Mouse (Mus musculus) testis, adult 2 months (tissue): Measurements from ENCODE around the gene 6430571L13Rik. TPM values are rescaled to one million over a fixed set of nuclear protein-coding genes. Genes with fewer than 3 reads are reported as not detected.

Experiments
- H3K27ac ChIP-seq: fragments of 200-500 bp; 2 replicates; pipeline ENCODE4 v1.5.1; 2012; ENCODE audit warnings: low read depth, low read length; ENCODE audit not compliant: control insufficient read depth, insufficient read depth
- H3K27me3 ChIP-seq: fragments of 200-500 bp; 2 replicates; pipeline ENCODE4 v1.6.1; 2012; ENCODE audit warnings: mild to moderate bottlenecking, low read length, moderate library complexity; ENCODE audit not compliant: control insufficient read depth, insufficient read depth
- H3K36me3 ChIP-seq: fragments of 200-500 bp; 2 replicates; pipeline ENCODE4 v1.6.1; 2012; ENCODE audit warnings: mild to moderate bottlenecking, low read length; ENCODE audit not compliant: control insufficient read depth, insufficient read depth
- H3K4me1 ChIP-seq: fragments of 200-500 bp; 2 replicates; pipeline ENCODE4 v1.6.1; 2012; ENCODE audit warnings: low read length; ENCODE audit not compliant: control insufficient read depth, insufficient read depth
- H3K4me3 ChIP-seq: fragments of 200-500 bp; 2 replicates; pipeline ENCODE4 v1.5.1; 2012; ENCODE audit warnings: low read depth, mild to moderate bottlenecking, low read length, moderate library complexity, mixed read lengths; ENCODE audit not compliant: control insufficient read depth
- CTCF ChIP-seq: fragments of 200-500 bp; IDR thresholded peaks from 2 replicates; pipeline ENCODE4 v1.5.1; 2012; ENCODE audit warnings: low read depth, mild to moderate bottlenecking, inconsistent platforms, low read length, moderate library complexity; ENCODE audit not compliant: control insufficient read depth, insufficient read depth, insufficient replicate concordance
- POLR2A ChIP-seq: fragments of 200-500 bp; IDR thresholded peaks from 2 replicates; pipeline ENCODE4 v1.6.1; 2012; ENCODE audit warnings: low read depth, mild to moderate bottlenecking, inconsistent platforms, low read length, moderate library complexity; ENCODE audit not compliant: control insufficient read depth
- polyA plus RNA-seq: library from polyadenylated mRNA; depleted of rRNA; stranded (reverse); fragments of >200 nt; gene quantifications from 2 replicates; pipeline ENCODE4 v1.2.3, GENCODE M21; 2012

The 6430571L13Rik gene
- polyA plus RNA-seq, 1 experiment: 0.40 TPM

- no peak for TF ChIP-seq POLR2A
- peak; percentile 91 for TF ChIP-seq CTCF
- no peaks in the 10 kb centered on the region for H3K36me3 ChIP-seq
- H3K4me3 ChIP-seq: no peak overlapping the region
- H3K27ac ChIP-seq: no peak overlapping the region
- peaks cover 2% of the 10 kb centered on the region for H3K4me1 ChIP-seq
- H3K27me3 ChIP-seq: no peaks in the 10 kb centered on the region
Measured at GRCm38 (mm10) chr9:107357651-107358050, 17.2 kb downstream of the 6430571L13Rik start.

- no peaks in the 10 kb centered on the region for H3K4me1 ChIP-seq
- no peaks in the 10 kb centered on the region for H3K36me3 ChIP-seq
- TF ChIP-seq CTCF: no peak
- TF ChIP-seq POLR2A: no peak
- H3K27ac ChIP-seq: no peak overlapping the region
- no peak overlapping the region for H3K4me3 ChIP-seq
- H3K27me3 ChIP-seq: no peaks in the 10 kb centered on the region
Measured at GRCm38 (mm10) chr9:107360989-107361388, 20.6 kb downstream of the 6430571L13Rik start.

DNA sequence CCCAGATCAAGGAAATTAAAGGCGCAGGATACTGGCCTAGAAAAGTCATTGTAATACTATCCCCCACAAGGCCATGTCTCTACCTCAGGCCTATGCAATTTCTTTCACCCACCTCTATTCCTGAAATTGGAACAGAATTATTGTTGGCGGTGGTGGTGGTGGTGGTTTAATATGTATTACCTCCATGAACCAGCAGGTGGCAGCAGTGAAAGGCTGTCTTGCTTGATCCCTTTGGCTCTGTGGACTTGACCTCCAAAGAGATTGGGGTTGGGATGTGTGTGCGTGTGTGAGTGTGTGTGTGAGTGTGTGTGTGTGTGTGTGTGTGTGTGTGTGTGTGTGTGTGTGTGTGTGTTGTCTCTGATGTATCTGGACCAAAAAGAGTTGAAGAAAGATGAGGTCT lies 26.2 kb downstream of the 6430571L13Rik start:
- TF ChIP-seq CTCF (peak; percentile 66; the same call in 1 of the 2 replicates), POLR2A (no peak)
- no peaks in the 10 kb centered on the region for H3K4me1 ChIP-seq
- H3K27me3 ChIP-seq: no peaks in the 10 kb centered on the region
- H3K36me3 ChIP-seq: no peaks in the 10 kb centered on the region
- H3K27ac ChIP-seq: no peak overlapping the region
- H3K4me3 ChIP-seq: no peak overlapping the region

GRCm38 (mm10) chr9:107368302-107368701 lies 27.9 kb downstream of the 6430571L13Rik start:
- no peak overlapping the region for H3K27ac ChIP-seq
- no peaks in the 10 kb centered on the region for H3K36me3 ChIP-seq
- no peak overlapping the region for H3K4me3 ChIP-seq
- TF ChIP-seq CTCF: no peak
- TF ChIP-seq POLR2A: no peak
- H3K4me1 ChIP-seq: no peaks in the 10 kb centered on the region
- no peaks in the 10 kb centered on the region for H3K27me3 ChIP-seq

GRCm38 (mm10) chr9:107369270-107370105 lies 29.1 kb downstream of the 6430571L13Rik start:
- TF ChIP-seq CTCF (no peak), POLR2A (no peak)
- Histone ChIP-seq H3K4me3 (no peak overlapping the region), H3K36me3 (no peaks in the 10 kb centered on the region), H3K4me1 (no peaks in the 10 kb centered on the region), H3K27me3 (no peaks in the 10 kb centered on the region), H3K27ac (no peak overlapping the region)

- no peaks in the 10 kb centered on the region for H3K27me3 ChIP-seq
- H3K4me3 ChIP-seq: no peak overlapping the region
- no peaks in the 10 kb centered on the region for H3K36me3 ChIP-seq
- TF ChIP-seq POLR2A: no peak
- TF ChIP-seq CTCF: no peak
- no peak overlapping the region for H3K27ac ChIP-seq
- H3K4me1 ChIP-seq: peaks cover 3% of the 10 kb centered on the region; the same call in 1 of the 2 replicates
Measured at GRCm38 (mm10) chr9:107370106-107370463, 29.7 kb downstream of the 6430571L13Rik start.

- Histone ChIP-seq H3K4me3 (no peak overlapping the region), H3K4me1 (peaks cover 4% of the 10 kb centered on the region), H3K27ac (no peak overlapping the region), H3K36me3 (no peaks in the 10 kb centered on the region), H3K27me3 (no peaks in the 10 kb centered on the region)
- no peak for TF ChIP-seq POLR2A
- no peak for TF ChIP-seq CTCF
Measured at GRCm38 (mm10) chr9:107372441-107372840, 32.0 kb downstream of the 6430571L13Rik start.
